Mouse (Mus musculus): ENCODE measurements at regions not wholly inside any gene's neighbourhood (a gene's known extent, or its start where the extent isn't known, plus 50 kb on each side); places are given as distances from the start of the nearest gene placed in this dataset.

GRCm38 (mm10) chr14:103933813-103934212 lies 89.6 kb upstream of the Ednrb start:
- TF ChIP-seq CTCF (IDR thresholded peaks at IDR 0.05; ENCODE audit: low read depth, low read length) (no peak), POLR2A (IDR thresholded peaks at IDR 0.05; ENCODE audit: extremely low read depth, insufficient read depth, low read length) (no peak)
- H3K27ac ChIP-seq (replicated peaks; ENCODE audit: insufficient read depth, low read depth, low read length), result no peak overlapping the region
- H3K79me2 ChIP-seq (ENCODE audit: control insufficient read depth, insufficient read depth, low read length), result no peaks in the 10 kb centered on the region

GRCm38 (mm10) chr14:103932170-103932569 lies 88.0 kb upstream of the Ednrb start:
- Histone ChIP-seq H3K4me1 (ENCODE audit: control insufficient read depth, insufficient read depth, low read length) (no peaks in the 10 kb centered on the region), H3K4me3 (ENCODE audit: insufficient read depth, low read depth, low read length) (no peak overlapping the region), H3K27me3 (ENCODE audit: control insufficient read depth, insufficient read depth, low read length) (no peaks in the 10 kb centered on the region), H3K9ac (ENCODE audit: low read depth, low read length) (no peak overlapping the region), H3K36me3 (ENCODE audit: control insufficient read depth, insufficient read depth, low read length) (no peaks in the 10 kb centered on the region), H3K79me2 (ENCODE audit: control insufficient read depth, insufficient read depth, low read length) (no peaks in the 10 kb centered on the region), H3K27ac (replicated peaks; ENCODE audit: insufficient read depth, low read depth, low read length) (no peak overlapping the region)
- TF ChIP-seq CTCF (IDR thresholded peaks at IDR 0.05; ENCODE audit: low read depth, low read length), result no peak
- no peak for TF ChIP-seq POLR2A (IDR thresholded peaks at IDR 0.05; ENCODE audit: extremely low read depth, insufficient read depth, low read length)
- WGBS, result 82% methylated on average over 7 of the region's 7 CpGs
- no peak for DNase-seq (ENCODE audit: extremely low read depth, low read depth, low spot score)

More at GRCm38 (mm10) chr14:103933813-103934212, 89.6 kb upstream of the Ednrb start:
- Histone ChIP-seq H3K4me1 (ENCODE audit: control insufficient read depth, insufficient read depth, low read length) (no peaks in the 10 kb centered on the region), H3K36me3 (ENCODE audit: control insufficient read depth, insufficient read depth, low read length) (no peaks in the 10 kb centered on the region), H3K9ac (ENCODE audit: low read depth, low read length) (no peak overlapping the region), H3K4me3 (ENCODE audit: insufficient read depth, low read depth, low read length) (no peak overlapping the region), H3K27me3 (ENCODE audit: control insufficient read depth, insufficient read depth, low read length) (no peaks in the 10 kb centered on the region)
- DNase-seq (ENCODE audit: extremely low read depth, low read depth, low spot score), result no peak
- 72% methylated on average over 3 of the region's 3 CpGs for WGBS

GRCm38 (mm10) chr14:103929734-103930364 lies 85.6 kb upstream of the Ednrb start:
- Histone ChIP-seq H3K27ac (replicated peaks; ENCODE audit: insufficient read depth, low read depth, low read length) (no peak overlapping the region), H3K36me3 (ENCODE audit: control insufficient read depth, insufficient read depth, low read length) (no peaks in the 10 kb centered on the region), H3K79me2 (ENCODE audit: control insufficient read depth, insufficient read depth, low read length) (no peaks in the 10 kb centered on the region), H3K27me3 (ENCODE audit: control insufficient read depth, insufficient read depth, low read length) (no peaks in the 10 kb centered on the region), H3K4me3 (ENCODE audit: insufficient read depth, low read depth, low read length) (no peak overlapping the region), H3K4me1 (ENCODE audit: control insufficient read depth, insufficient read depth, low read length) (no peaks in the 10 kb centered on the region), H3K9ac (ENCODE audit: low read depth, low read length) (no peak overlapping the region)
- WGBS, result 87% methylated on average over 11 of the region's 11 CpGs
- DNase-seq (ENCODE audit: extremely low read depth, low read depth, low spot score), result no peak
- TF ChIP-seq POLR2A (IDR thresholded peaks at IDR 0.05; ENCODE audit: extremely low read depth, insufficient read depth, low read length) (no peak), CTCF (IDR thresholded peaks at IDR 0.05; ENCODE audit: low read depth, low read length) (no peak)

GRCm38 (mm10) chr14:103929155-103929729 lies 85.0 kb upstream of the Ednrb start:
- Histone ChIP-seq H3K27ac (replicated peaks; ENCODE audit: insufficient read depth, low read depth, low read length) (no peak overlapping the region), H3K4me1 (ENCODE audit: control insufficient read depth, insufficient read depth, low read length) (no peaks in the 10 kb centered on the region), H3K4me3 (ENCODE audit: insufficient read depth, low read depth, low read length) (no peak overlapping the region), H3K9ac (ENCODE audit: low read depth, low read length) (no peak overlapping the region), H3K27me3 (ENCODE audit: control insufficient read depth, insufficient read depth, low read length) (no peaks in the 10 kb centered on the region), H3K36me3 (ENCODE audit: control insufficient read depth, insufficient read depth, low read length) (no peaks in the 10 kb centered on the region), H3K79me2 (ENCODE audit: control insufficient read depth, insufficient read depth, low read length) (no peaks in the 10 kb centered on the region)
- WGBS, result 65% methylated on average over 6 of the region's 6 CpGs
- no peak for DNase-seq (ENCODE audit: extremely low read depth, low read depth, low spot score)
- no peak for TF ChIP-seq CTCF (IDR thresholded peaks at IDR 0.05; ENCODE audit: low read depth, low read length)
- TF ChIP-seq POLR2A (IDR thresholded peaks at IDR 0.05; ENCODE audit: extremely low read depth, insufficient read depth, low read length), result no peak

GRCm38 (mm10) chr14:103920169-103920568 lies 76.0 kb upstream of the Ednrb start:
- H3K4me3 ChIP-seq (ENCODE audit: insufficient read depth, low read depth, low read length), result no peak overlapping the region
- WGBS, result 53% methylated on average over 5 of the region's 5 CpGs
- DNase-seq (ENCODE audit: extremely low read depth, low read depth, low spot score), result no peak

GRCm38 (mm10) chr14:103919380-103919779 lies 75.2 kb upstream of the Ednrb start:
- H3K4me3 ChIP-seq (ENCODE audit: insufficient read depth, low read depth, low read length), result no peak overlapping the region
- 67% methylated on average over 4 of the region's 4 CpGs for WGBS
- TF ChIP-seq POLR2A (IDR thresholded peaks at IDR 0.05; ENCODE audit: extremely low read depth, insufficient read depth, low read length), result no peak
- no peak for TF ChIP-seq CTCF (IDR thresholded peaks at IDR 0.05; ENCODE audit: low read depth, low read length)
- H3K36me3 ChIP-seq (ENCODE audit: control insufficient read depth, insufficient read depth, low read length), result no peaks in the 10 kb centered on the region
- H3K9ac ChIP-seq (ENCODE audit: low read depth, low read length), result no peak overlapping the region
- DNase-seq (ENCODE audit: extremely low read depth, low read depth, low spot score), result no peak
- H3K79me2 ChIP-seq (ENCODE audit: control insufficient read depth, insufficient read depth, low read length), result no peaks in the 10 kb centered on the region
- no peaks in the 10 kb centered on the region for H3K4me1 ChIP-seq (ENCODE audit: control insufficient read depth, insufficient read depth, low read length)
- H3K27me3 ChIP-seq (ENCODE audit: control insufficient read depth, insufficient read depth, low read length), result no peaks in the 10 kb centered on the region
- no peak overlapping the region for H3K27ac ChIP-seq (replicated peaks; ENCODE audit: insufficient read depth, low read depth, low read length)

More at GRCm38 (mm10) chr14:103920169-103920568, 76.0 kb upstream of the Ednrb start:
- Histone ChIP-seq H3K36me3 (ENCODE audit: control insufficient read depth, insufficient read depth, low read length) (no peaks in the 10 kb centered on the region), H3K9ac (ENCODE audit: low read depth, low read length) (no peak overlapping the region), H3K27ac (replicated peaks; ENCODE audit: insufficient read depth, low read depth, low read length) (no peak overlapping the region), H3K79me2 (ENCODE audit: control insufficient read depth, insufficient read depth, low read length) (no peaks in the 10 kb centered on the region), H3K4me1 (ENCODE audit: control insufficient read depth, insufficient read depth, low read length) (no peaks in the 10 kb centered on the region), H3K27me3 (ENCODE audit: control insufficient read depth, insufficient read depth, low read length) (no peaks in the 10 kb centered on the region)
- no peak for TF ChIP-seq POLR2A (IDR thresholded peaks at IDR 0.05; ENCODE audit: extremely low read depth, insufficient read depth, low read length)
- TF ChIP-seq CTCF (IDR thresholded peaks at IDR 0.05; ENCODE audit: low read depth, low read length), result no peak

Data from liver, adult 2 months (tissue).